Mouse (Mus musculus) limb, embryonic 11.5 days (tissue): ENCODE data around the gene Pip5k1a. TPM values are rescaled to one million over a fixed set of nuclear protein-coding genes. Genes with fewer than 3 reads are reported as not detected.

ENCODE experiments used
- ATAC-seq: fragments of 200-750 bp; cut with Nextera tagmentation; 2 replicates; pipeline ENCODE4 v1.8.0; 2017; ENCODE audit warnings: low read depth; ENCODE audit not compliant: insufficient number of reproducible peaks, low FRiP score, low TSS enrichment
- DNase-seq: peaks from one replicate; pipeline ENCODE4 v3.0.0-alpha.2; 2015; ENCODE audit warnings: low spot score
- H3K27ac ChIP-seq: fragments of 300-500 bp; sonication (generic); replicated peaks from 2 replicates; pipeline ENCODE4 v1.5.1; 2014; ENCODE audit warnings: low read depth, mild to moderate bottlenecking, low read length
- H3K27me3 ChIP-seq: fragments of 300-500 bp; sonication (generic); 2 replicates; pipeline ENCODE4 v1.6.1; 2014; ENCODE audit warnings: mild to moderate bottlenecking, low read length, mixed read lengths; ENCODE audit not compliant: control insufficient read depth, insufficient read depth
- H3K36me3 ChIP-seq: fragments of 300-500 bp; sonication (generic); 2 replicates; pipeline ENCODE4 v1.6.1; 2014; ENCODE audit warnings: mild to moderate bottlenecking, low read length, moderate library complexity, mixed read lengths; ENCODE audit not compliant: control insufficient read depth, insufficient read depth
- H3K4me1 ChIP-seq: fragments of 300-500 bp; sonication (generic); 2 replicates; pipeline ENCODE4 v1.6.1; 2014; ENCODE audit warnings: low read length, mixed read lengths; ENCODE audit not compliant: control insufficient read depth, insufficient read depth
- H3K4me2 ChIP-seq: fragments of 300-500 bp; sonication (generic); 2 replicates; pipeline ENCODE4 v1.6.1; 2014; ENCODE audit warnings: low read depth, mild to moderate bottlenecking, moderate library complexity; ENCODE audit not compliant: severe bottlenecking
- H3K4me3 ChIP-seq: fragments of 300-500 bp; sonication (generic); 2 replicates; pipeline ENCODE4 v1.5.1; 2014; ENCODE audit warnings: low read depth, low read length
- H3K9ac ChIP-seq: fragments of 300-500 bp; sonication (generic); 2 replicates; pipeline ENCODE4 v1.6.1; 2014; ENCODE audit warnings: mild to moderate bottlenecking, low read length
- H3K9me3 ChIP-seq: fragments of 300-500 bp; sonication (generic); 2 replicates; pipeline ENCODE4 v1.6.1; 2016; ENCODE audit warnings: low read length; ENCODE audit not compliant: control insufficient read depth
- WGBS: fragments of 180-500 bp; shearing (Covaris S2); extraction: QIAGEN DNeasy Blood & Tissue Kit; methylation state at CpG from one replicate; pipeline ENCODE4 v1.1.7; 2014; 5-methylcytosine and 5-hydroxymethylcytosine counted together
- polyA plus RNA-seq: library from polyadenylated mRNA; unstranded; fragments of >200 nt; fragmentation: Nextera tagmentation; extraction: Ambion mirVana; gene quantifications from 2 replicates; pipeline ENCODE4 v1.2.1, GENCODE M21; 2014

Gene Pip5k1a
- polyA plus RNA-seq, 1 experiment from 2014 or later: 15.4 TPM

DNA sequence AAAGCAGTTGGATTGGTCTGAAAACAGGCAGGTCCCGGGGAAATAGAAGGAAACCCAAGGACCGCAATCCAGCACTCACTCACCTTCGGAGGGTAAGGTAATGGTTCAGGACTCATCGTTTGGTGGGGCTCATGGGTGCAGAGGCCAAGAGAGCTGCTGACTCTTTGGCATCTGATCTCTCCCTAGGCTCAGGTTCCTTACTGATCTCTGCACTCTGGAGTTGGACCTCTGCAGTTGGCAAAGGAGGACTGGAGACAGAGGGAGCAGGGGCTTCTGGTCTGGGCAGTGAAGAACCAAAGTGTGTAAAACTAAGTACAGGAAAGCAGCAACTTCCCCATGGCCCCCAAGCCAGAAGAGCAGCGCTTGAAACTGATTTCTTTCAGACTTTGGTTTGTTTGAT, 23.4 kb upstream of the Pip5k1a start:
- Histone ChIP-seq H3K9ac (no peak overlapping the region), H3K36me3 (0 out of 2 replicates have a peak, but pooled peaks cover 3% of the 10 kb centered on the region), H3K27ac (no peak overlapping the region), H3K4me2 (no peak overlapping the region), H3K9me3 (no peaks in the 10 kb centered on the region), H3K4me1 (peaks cover 3% of the 10 kb centered on the region; the same call in 1 of the 2 replicates), H3K4me3 (no peak overlapping the region), H3K27me3 (no peaks in the 10 kb centered on the region)
- DNase-seq (no peak), ATAC-seq (no peak)
- 84% methylated on average over 5 of the region's 5 CpGs for WGBS

DNA sequence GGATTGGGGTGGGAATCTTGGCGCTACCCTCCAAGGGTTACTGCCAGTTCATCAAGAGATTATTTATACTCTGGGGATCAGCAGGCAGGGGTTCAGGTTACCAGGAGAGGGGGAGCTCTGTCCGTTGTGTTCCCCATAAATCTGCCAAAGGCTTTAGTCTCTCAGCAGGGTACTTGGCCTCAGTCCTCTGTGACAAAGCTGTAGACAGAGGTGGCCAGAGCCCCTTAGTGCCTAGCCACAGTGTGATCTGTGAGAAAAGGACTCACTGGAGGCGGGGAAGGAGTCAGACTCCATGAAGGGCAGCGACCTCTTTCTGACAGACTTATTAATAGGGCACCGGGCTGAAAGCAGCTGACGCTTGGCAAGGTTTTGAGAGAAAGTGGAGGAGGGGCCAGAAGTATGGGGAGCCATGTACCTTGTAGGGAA, 22.5 kb upstream of the Pip5k1a start:
- ATAC-seq (no peak), DNase-seq (no peak)
- Histone ChIP-seq H3K4me2 (no peak overlapping the region), H3K4me1 (no peaks in the 10 kb centered on the region; the same call in 1 of the 2 replicates), H3K36me3 (0 out of 2 replicates have a peak, but pooled peaks cover 3% of the 10 kb centered on the region), H3K4me3 (no peak overlapping the region), H3K9me3 (no peaks in the 10 kb centered on the region), H3K27me3 (no peaks in the 10 kb centered on the region), H3K9ac (no peak overlapping the region), H3K27ac (no peak overlapping the region)
- WGBS: 31% methylated on average over 6 of the region's 6 CpGs

DNA sequence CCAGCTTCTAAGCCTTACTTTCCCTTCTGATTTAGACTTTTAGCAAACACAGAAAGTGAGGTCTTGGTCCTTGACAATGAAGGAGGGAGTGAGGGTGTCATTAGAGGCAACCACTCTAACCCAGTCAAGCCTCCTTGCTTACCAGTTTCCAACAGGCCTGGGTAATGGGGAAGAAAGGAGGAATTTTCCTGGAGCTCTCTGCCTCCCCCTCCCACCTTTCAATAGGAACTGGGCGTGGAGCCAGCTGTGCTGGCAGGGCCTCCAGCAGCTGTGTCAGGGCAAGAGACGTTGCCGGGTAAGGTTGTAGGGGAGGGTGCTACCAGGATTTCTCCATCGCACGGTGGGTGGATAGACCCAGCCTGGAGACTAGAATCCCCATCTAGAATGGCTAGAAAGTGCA, 18.2 kb upstream of the Pip5k1a start:
- no peak overlapping the region for H3K27ac ChIP-seq
- ATAC-seq: no peak
- H3K4me2 ChIP-seq: no peak overlapping the region
- H3K36me3 ChIP-seq: peaks cover 19% of the 10 kb centered on the region; the same call in 1 of the 2 replicates
- no peaks in the 10 kb centered on the region for H3K27me3 ChIP-seq
- H3K9ac ChIP-seq: no peak overlapping the region
- no peaks in the 10 kb centered on the region for H3K9me3 ChIP-seq
- no peak overlapping the region for H3K4me3 ChIP-seq
- DNase-seq: no peak
- no peaks in the 10 kb centered on the region for H3K4me1 ChIP-seq
- WGBS: 43% methylated on average over 5 of the region's 5 CpGs

DNA sequence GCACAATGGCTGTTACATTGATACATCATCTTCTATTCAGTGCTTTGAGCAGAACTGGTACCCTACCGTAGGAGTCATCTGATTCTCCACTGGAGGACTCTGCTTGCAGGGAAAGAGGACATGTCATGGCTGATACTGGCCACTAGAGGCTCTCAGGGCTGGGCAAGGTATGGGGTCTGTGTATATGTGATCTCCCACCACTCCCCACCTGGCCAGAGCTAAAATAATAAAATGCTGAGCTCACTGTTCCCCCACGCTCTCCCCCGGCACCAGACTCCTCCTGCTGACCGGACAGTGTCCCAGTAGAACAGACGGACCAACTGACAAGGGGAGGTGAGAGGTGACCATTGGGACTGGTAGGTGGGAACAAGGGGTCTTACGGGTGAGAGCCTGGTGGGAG, 17.5 kb upstream of the Pip5k1a start, which contains the start of gene Tmod4:
Gene Tmod4, plus strand, starts transcription at position 231 of the 400 bp plus-strand sequence.
- peak; percentile 52; the same call in 1 of the 2 replicates for ATAC-seq
- Histone ChIP-seq H3K27me3 (no peaks in the 10 kb centered on the region), H3K4me1 (no peaks in the 10 kb centered on the region), H3K9ac (no peak within 1 kb of the TSS), H3K36me3 (peaks cover 23% of the 10 kb centered on the region; the same call in 1 of the 2 replicates), H3K9me3 (no peaks in the 10 kb centered on the region), H3K4me2 (no peak within 1 kb of the TSS), H3K27ac (no peak within 1 kb of the TSS), H3K4me3 (no peak within 1 kb of the TSS)
- 62% methylated on average over 6 of the region's 6 CpGs for WGBS
- peak; percentile 47 for DNase-seq

DNA sequence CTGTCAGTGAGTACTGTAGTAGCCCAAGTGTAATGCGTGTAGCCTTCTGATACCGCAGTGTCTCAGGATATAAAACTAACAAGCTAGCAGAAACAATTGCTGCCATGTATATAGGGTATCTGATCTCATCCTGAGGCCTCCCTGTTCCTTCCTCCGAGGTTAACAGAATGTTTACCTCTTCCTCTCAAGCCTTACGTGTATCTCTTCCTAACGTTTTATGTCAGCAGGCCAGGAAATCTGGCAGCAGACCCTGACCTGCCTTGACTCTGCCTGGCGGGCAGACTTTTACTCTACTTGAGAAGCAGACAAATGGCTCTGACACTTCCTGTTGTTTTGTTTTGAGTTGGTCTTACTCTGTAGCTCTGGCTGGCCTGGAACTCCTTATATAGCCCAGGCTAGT, 14.8 kb upstream of the Pip5k1a start:
- Histone ChIP-seq H3K27me3 (no peaks in the 10 kb centered on the region), H3K4me2 (no peak overlapping the region), H3K27ac (no peak overlapping the region), H3K9ac (no peak overlapping the region), H3K36me3 (peaks cover 26% of the 10 kb centered on the region; the same call in 1 of the 2 replicates), H3K4me3 (no peak overlapping the region), H3K4me1 (no peaks in the 10 kb centered on the region), H3K9me3 (no peaks in the 10 kb centered on the region)
- 80% methylated on average over 6 of the region's 6 CpGs for WGBS
- ATAC-seq (no peak), DNase-seq (no peak)

DNA sequence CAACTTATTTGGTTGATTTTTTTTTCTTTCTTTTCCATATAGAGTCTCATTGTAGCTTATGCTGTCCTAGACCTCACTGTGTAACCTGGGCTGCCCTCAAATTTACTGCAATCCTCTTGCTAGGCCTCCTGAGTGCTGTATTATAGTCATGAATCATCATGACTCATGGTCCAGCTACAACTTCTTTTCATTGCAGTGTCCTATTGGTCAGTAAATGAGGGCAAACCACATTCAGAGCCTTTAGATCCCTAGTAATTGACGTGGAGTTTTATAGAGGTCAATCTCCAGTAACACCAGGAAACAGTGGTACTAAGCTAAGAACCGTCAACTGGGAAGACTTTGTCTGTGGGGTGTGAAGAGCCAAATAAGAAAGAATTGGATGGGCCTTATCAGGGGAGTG, 11.0 kb upstream of the Pip5k1a start:
- peaks cover 29% of the 10 kb centered on the region; the same call in 1 of the 2 replicates for H3K36me3 ChIP-seq
- DNase-seq: no peak
- ATAC-seq: no peak
- H3K9ac ChIP-seq: no peak overlapping the region
- H3K27me3 ChIP-seq: no peaks in the 10 kb centered on the region
- WGBS: 91% methylated on average over 2 of the region's 2 CpGs
- H3K4me3 ChIP-seq: no peak overlapping the region
- H3K4me2 ChIP-seq: no peak overlapping the region
- H3K9me3 ChIP-seq: no peaks in the 10 kb centered on the region
- no peaks in the 10 kb centered on the region for H3K4me1 ChIP-seq
- H3K27ac ChIP-seq: no peak overlapping the region

DNA sequence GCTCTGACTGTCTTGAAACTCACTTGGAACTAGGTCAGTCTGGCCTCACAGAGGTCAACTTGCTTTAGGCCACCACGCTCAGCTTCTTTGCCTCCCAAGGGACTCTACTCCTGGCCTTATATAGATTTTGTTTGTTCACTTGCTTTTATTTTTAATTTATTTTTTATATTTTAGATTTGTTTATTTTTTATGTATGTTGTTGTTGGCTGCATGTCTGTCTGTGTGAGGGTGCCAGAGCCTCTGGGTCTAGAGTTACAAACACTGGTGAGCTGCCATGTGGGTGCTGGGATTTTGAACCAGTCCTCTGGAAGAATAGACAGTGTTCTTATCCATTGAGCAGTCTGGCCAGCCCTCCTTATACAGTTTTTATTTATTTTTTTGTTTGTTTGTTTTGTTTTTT, 6.0 kb upstream of the Pip5k1a start:
- Histone ChIP-seq H3K4me1 (peaks cover 6% of the 10 kb centered on the region), H3K9me3 (no peaks in the 10 kb centered on the region), H3K27ac (no peak overlapping the region), H3K9ac (no peak overlapping the region), H3K4me2 (no peak overlapping the region), H3K27me3 (no peaks in the 10 kb centered on the region), H3K36me3 (peaks cover 3% of the 10 kb centered on the region; the same call in 1 of the 2 replicates), H3K4me3 (no peak overlapping the region)
- no peak for ATAC-seq
- 100% methylated on average over 1 of the region's 1 CpGs for WGBS
- no peak for DNase-seq

DNA sequence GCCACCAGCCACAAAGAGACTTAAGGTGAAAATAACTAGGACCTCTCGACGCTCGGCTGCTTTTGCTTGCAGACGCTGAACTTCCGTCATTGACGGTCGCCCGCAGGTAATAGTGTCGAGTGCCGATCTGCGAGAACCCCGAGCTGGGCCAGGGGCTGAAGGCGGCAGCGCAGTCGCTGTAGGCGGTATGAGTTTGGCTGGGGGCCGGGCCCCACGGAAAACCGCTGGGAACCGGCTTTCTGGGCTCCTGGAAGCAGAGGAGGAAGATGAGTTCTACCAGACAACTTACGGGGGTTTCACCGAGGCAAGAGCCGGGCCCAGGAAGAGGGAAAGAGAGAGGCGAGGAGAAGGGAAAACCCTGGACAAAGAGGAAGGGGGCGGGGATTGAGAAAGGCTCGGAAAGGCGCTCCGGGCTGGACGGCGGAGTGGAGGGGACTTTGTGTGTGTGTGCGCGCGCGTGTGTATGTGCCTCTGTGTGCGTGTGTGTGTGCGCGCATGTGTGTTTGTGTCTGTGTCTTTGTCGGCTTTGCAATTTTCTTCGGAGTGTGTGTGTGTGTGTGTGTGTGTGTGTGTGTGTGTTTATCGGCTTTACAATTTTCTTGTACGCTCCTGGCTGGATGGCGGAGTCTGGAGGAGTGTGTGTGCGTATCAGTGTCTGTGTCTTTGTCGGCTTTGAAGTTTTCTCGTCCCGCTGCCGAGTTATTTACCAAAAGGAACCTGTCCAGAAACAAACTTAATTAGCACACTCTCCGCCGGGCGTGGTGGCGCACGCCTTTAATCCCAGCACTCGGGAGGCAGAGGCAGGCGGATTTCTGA, 4.4 kb upstream of the Pip5k1a start, which contains the start of gene Vps72:
Gene Vps72, plus strand, starts transcription at position 112 of the 816 bp plus-strand sequence.
- peaks cover 3% of the 10 kb centered on the region; the same call in 1 of the 2 replicates for H3K36me3 ChIP-seq
- peak within 1 kb of the TSS; percentile 83 for H3K4me3 ChIP-seq
- H3K27me3 ChIP-seq: no peaks in the 10 kb centered on the region
- H3K27ac ChIP-seq: peak within 1 kb of the TSS; percentile 90
- H3K9ac ChIP-seq: peak within 1 kb of the TSS; percentile 94
- WGBS: under 1% methylated on average over 53 of the region's 54 CpGs
- H3K4me2 ChIP-seq: peak within 1 kb of the TSS; percentile 34; the same call in 1 of the 2 replicates
- ATAC-seq: peak; percentile 65
- DNase-seq: peak; percentile 93
- H3K4me1 ChIP-seq: peaks cover 6% of the 10 kb centered on the region
- H3K9me3 ChIP-seq: no peaks in the 10 kb centered on the region
